Mouse (Mus musculus) layer of hippocampus, adult 18-20 months (tissue): Measurements from ENCODE around the gene Gstp1. TPM values are rescaled to one million over a fixed set of nuclear protein-coding genes. Genes with fewer than 3 reads are reported as not detected.
A peak's percentile ranks its signal among the peaks of the same experiment; 100 is the strongest.
"Not testable (repeated sequence)": the region's sequence is repeated elsewhere in the genome, so short reads cannot be mapped to it uniquely, and the experiment has no call there.

ENCODE experiments used
- DNase-seq, 2 experiments: peaks; one replicate each; pipeline ENCODE4 v3.0.0; 2022; ENCODE audit warnings: low spot score in 2 of 2
- long read RNA-seq: library from polyadenylated mRNA; stranded (forward); transcript quantifications from one replicate; pipeline ENCODE4 v2.0.0, GENCODE M21; 2021
- total RNA-seq, 2 experiments: library from RNA; stranded (reverse); gene quantifications; 2 replicates each; pipeline ENCODE4 v1.2.3; 2021

Gstp1 gene
- 100 to 1,000 TPM; 455 to 471 TPM for total RNA-seq
- long read RNA-seq, transcript Gstp1-201 (7 exons, 821 nt), result major isoform, 141 of 147 reads
- long read RNA-seq, partial matches to known transcripts, result 4 of 147 reads
- long read RNA-seq, other reads (novel, unspliced or antisense), result 1 of 147 reads

- peak; percentile 89 to 94 for DNase-seq
These were observed at the start of gene Gstp1 for GRCm38 (mm10) chr19:4037788-4038232. Gene Gstp1, minus strand, starts transcription at chr19:4037985.

- DNase-seq, result no peak
These were observed 49.3 kb upstream of the Gstp1 start for GRCm38 (mm10) chr19:4087090-4087489.

- DNase-seq, result no peak
These were observed 48.4 kb upstream of the Gstp1 start for GRCm38 (mm10) chr19:4086156-4086555.

GRCm38 (mm10) chr19:4084984-4085383, 47.2 kb upstream of the Gstp1 start:
- no peak for DNase-seq

GRCm38 (mm10) chr19:4083826-4084225, 46.0 kb upstream of the Gstp1 start:
- DNase-seq, result no peak

- no peak for DNase-seq
These were observed 45.5 kb upstream of the Gstp1 start for GRCm38 (mm10) chr19:4083316-4083715.

- no peak for DNase-seq
These were observed 44.6 kb upstream of the Gstp1 start for GRCm38 (mm10) chr19:4082219-4082965.

- DNase-seq, result no peak
These were observed 43.6 kb upstream of the Gstp1 start, which contains the start of gene Cabp2 for GRCm38 (mm10) chr19:4081394-4081793. Gene Cabp2, plus strand, starts transcription at chr19:4081578.

- no peak for DNase-seq
These were observed 42.8 kb upstream of the Gstp1 start for GRCm38 (mm10) chr19:4080511-4081009.

- no peak for DNase-seq
These were observed 41.8 kb upstream of the Gstp1 start for GRCm38 (mm10) chr19:4079594-4079993.

GRCm38 (mm10) chr19:4075531-4075930, 37.7 kb upstream of the Gstp1 start:
- DNase-seq, result no peak

- no peak for DNase-seq
These were observed 35.1 kb upstream of the Gstp1 start for GRCm38 (mm10) chr19:4072706-4073424.

GRCm38 (mm10) chr19:4071406-4071805, 33.6 kb upstream of the Gstp1 start:
- DNase-seq, result no peak

GRCm38 (mm10) chr19:4070756-4071155, 33.0 kb upstream of the Gstp1 start:
- DNase-seq, result no peak

- no peak for DNase-seq
These were observed 32.5 kb upstream of the Gstp1 start for GRCm38 (mm10) chr19:4070311-4070710.

- DNase-seq, result no peak
These were observed 31.1 kb upstream of the Gstp1 start for GRCm38 (mm10) chr19:4068717-4069410.

GRCm38 (mm10) chr19:4068242-4068641, 30.5 kb upstream of the Gstp1 start:
- not testable (repeated sequence) for DNase-seq

GRCm38 (mm10) chr19:4066877-4067276, 29.1 kb upstream of the Gstp1 start:
- no peak for DNase-seq

GRCm38 (mm10) chr19:4066280-4066679, 28.5 kb upstream of the Gstp1 start:
- DNase-seq, result no peak

GRCm38 (mm10) chr19:4064501-4064900, 26.7 kb upstream of the Gstp1 start:
- not testable (repeated sequence) for DNase-seq

GRCm38 (mm10) chr19:4063357-4063756, 25.6 kb upstream of the Gstp1 start:
- DNase-seq, result not testable (repeated sequence)
